11 mouse cellular contexts compared by ENCODE assay signal in genomic region chr6:99984057-99984855, GRCm38 (mm10).
DNase-seq lines count a peak whose midpoint lies in the region; ATAC-seq and TF ChIP-seq lines count a peak whose summit lies in the region.
"Had no signal": no experiment of that assay in that cellular context is flagged by ENCODE, and none has a peak within 500 bp of the region (broad histone marks: within the 10 kb centered on the region; RNA-seq: fewer than 3 reads in every experiment).

No protein-coding gene starts in this region.

- no peak overlapping the region for H3K27ac ChIP-seq in hindbrain, embryonic 15.5 days (replicated peaks)
- no peak overlapping the region for H3K27ac ChIP-seq in hindbrain, embryonic 12.5 days
- H3K27ac ChIP-seq in ES-Bruce4 (ENCODE audit: insufficient read depth, low read length), result no peak overlapping the region
- H3K27ac ChIP-seq in midbrain, embryonic 11.5 days (ENCODE audit: low read depth, low read length), result no peak overlapping the region
- H3K27ac ChIP-seq: macrophage had no signal

- WGBS in hindbrain, embryonic 15.5 days, result 17% methylated on average over 7 of the region's 7 CpGs
- 14% methylated on average over 7 of the region's 7 CpGs for WGBS in hindbrain, embryonic 12.5 days
- WGBS in midbrain, embryonic 11.5 days, result 6% methylated on average over 7 of the region's 7 CpGs

- no peak overlapping the region for H3K4me3 ChIP-seq in hindbrain, embryonic 15.5 days
- H3K4me3 ChIP-seq in hindbrain, embryonic 12.5 days, result no peak overlapping the region
- H3K4me3 ChIP-seq in ES-Bruce4 (ENCODE audit: low read depth, low read length), result 0 out of 2 replicates have a peak overlapping the region, but pooled peaks have one; percentile 10
- no peak overlapping the region for H3K4me3 ChIP-seq in midbrain, embryonic 11.5 days (ENCODE audit: low read depth, low read length)

- no peak for TF ChIP-seq EP300 in ES-Bruce4 (IDR thresholded peaks at IDR 0.05; ENCODE audit: insufficient read depth, low read depth, low read length)

- TF ChIP-seq CTCF in ES-Bruce4 (IDR thresholded peaks at IDR 0.05; ENCODE audit: low read depth, low read length), result no peak

- no peak for TF ChIP-seq POLR2A in ES-Bruce4 (IDR thresholded peaks at IDR 0.05; ENCODE audit: insufficient read depth, low read length)

- no peak overlapping the region for H3K9ac ChIP-seq in hindbrain, embryonic 15.5 days
- no peak overlapping the region for H3K9ac ChIP-seq in hindbrain, embryonic 12.5 days
- H3K9ac ChIP-seq in ES-Bruce4 (ENCODE audit: low read depth, poor library complexity, severe bottlenecking), result no peak overlapping the region
- no peak overlapping the region for H3K9ac ChIP-seq in midbrain, embryonic 11.5 days (ENCODE audit: low read length)

- no peaks in the 10 kb centered on the region for H3K36me3 ChIP-seq in hindbrain, embryonic 15.5 days
- no peaks in the 10 kb centered on the region for H3K36me3 ChIP-seq in hindbrain, embryonic 12.5 days
- H3K36me3 ChIP-seq in ES-Bruce4 (ENCODE audit: control insufficient read depth, insufficient read depth, low read length, poor library complexity, severe bottlenecking), result no peaks in the 10 kb centered on the region
- no peaks in the 10 kb centered on the region for H3K36me3 ChIP-seq in midbrain, embryonic 11.5 days (ENCODE audit: control insufficient read depth, insufficient read depth, low read length)

- 0 out of 2 replicates have a peak overlapping the region, but pooled peaks have one; percentile 9 for H3K4me2 ChIP-seq in hindbrain, embryonic 15.5 days
- H3K4me2 ChIP-seq in hindbrain, embryonic 12.5 days (replicated peaks), result no peak overlapping the region
- H3K4me2 ChIP-seq in midbrain, embryonic 11.5 days, result no peak overlapping the region

- DNase-seq in brain, adult 2 months (ENCODE audit: low read depth, low spot score), result peak; percentile 6
- DNase-seq in midbrain, embryonic 11.5 days (ENCODE audit: low spot score, missing footprints), result no peak
- no peak for DNase-seq in embryo, embryonic 9.5 days (ENCODE audit: extremely low spot score)
- DNase-seq: cerebellum, adult 11-12 months; gastrocnemius, postnatal 10 days; right cerebral cortex, postnatal 4 days had no signal

- peaks cover 21% of the 10 kb centered on the region for H3K4me1 ChIP-seq in hindbrain, embryonic 15.5 days (replicated peaks)
- peaks cover 16% of the 10 kb centered on the region for H3K4me1 ChIP-seq in hindbrain, embryonic 12.5 days
- no peaks in the 10 kb centered on the region for H3K4me1 ChIP-seq in ES-Bruce4 (ENCODE audit: control insufficient read depth, insufficient read depth, low read length)
- peaks cover 9% of the 10 kb centered on the region for H3K4me1 ChIP-seq in midbrain, embryonic 11.5 days (ENCODE audit: control insufficient read depth, insufficient read depth, low read length)

- H3K27me3 ChIP-seq in hindbrain, embryonic 15.5 days, result peaks cover 17% of the 10 kb centered on the region; the same call in 1 of the 2 replicates
- peaks cover 59% of the 10 kb centered on the region for H3K27me3 ChIP-seq in hindbrain, embryonic 12.5 days
- no peaks in the 10 kb centered on the region for H3K27me3 ChIP-seq in ES-Bruce4 (ENCODE audit: control insufficient read depth, insufficient read depth, low read length, poor library complexity, severe bottlenecking)
- H3K27me3 ChIP-seq in midbrain, embryonic 11.5 days (ENCODE audit: control insufficient read depth, insufficient read depth, low read length), result peaks cover 18% of the 10 kb centered on the region

- no peak for ATAC-seq in hindbrain, embryonic 15.5 days (ENCODE audit: low FRiP score, low read depth)
- ATAC-seq in hindbrain, embryonic 12.5 days (ENCODE audit: low FRiP score), result no peak
- 0 out of 2 replicates have a peak, but pooled peaks have one; percentile 33 for ATAC-seq in midbrain, embryonic 11.5 days (ENCODE audit: low FRiP score)
- no peak for ATAC-seq in CD4-positive, CD25-positive, alpha-beta regulatory T cell, adult 4 months

- H3K9me3 ChIP-seq in hindbrain, embryonic 15.5 days, result no peaks in the 10 kb centered on the region
- H3K9me3 ChIP-seq in hindbrain, embryonic 12.5 days (replicated peaks), result no peaks in the 10 kb centered on the region
- H3K9me3 ChIP-seq in ES-Bruce4 (replicated peaks; ENCODE audit: control insufficient read depth, insufficient read depth, low read length, poor library complexity, severe bottlenecking), result no peaks in the 10 kb centered on the region
- H3K9me3 ChIP-seq in midbrain, embryonic 11.5 days (ENCODE audit: control insufficient read depth, low read length), result no peaks in the 10 kb centered on the region
